ENCODE assay signal across 18 mouse cellular contexts in genomic region chr16:57062045-57062444, GRCm38 (mm10). TPM values are rescaled to one million over a fixed set of nuclear protein-coding genes. Genes with fewer than 3 reads are reported as not detected.
"Had no signal": no experiment of that assay in that cellular context is flagged by ENCODE, and none has a peak within 500 bp of the region (broad histone marks: within the 10 kb centered on the region; RNA-seq: fewer than 3 reads in every experiment).

No protein-coding gene starts in this region.

- H3K4me1 ChIP-seq: neural tube, embryonic 13.5 days; neural tube, embryonic 15.5 days; stomach, embryonic 15.5 days had no signal

- H3K27me3 ChIP-seq: neural tube, embryonic 13.5 days; neural tube, embryonic 15.5 days; stomach, embryonic 15.5 days had no signal

- H3K4me3 ChIP-seq: neural tube, embryonic 13.5 days; neural tube, embryonic 15.5 days; stomach, embryonic 15.5 days had no signal

- H3K4me2 ChIP-seq: neural tube, embryonic 13.5 days; neural tube, embryonic 15.5 days; stomach, embryonic 15.5 days had no signal

- H3K9ac ChIP-seq: neural tube, embryonic 13.5 days; neural tube, embryonic 15.5 days; stomach, embryonic 15.5 days had no signal

- H3K36me3 ChIP-seq: neural tube, embryonic 13.5 days; neural tube, embryonic 15.5 days; stomach, embryonic 15.5 days had no signal

- H3K9me3 ChIP-seq: neural tube, embryonic 13.5 days; neural tube, embryonic 15.5 days; stomach, embryonic 15.5 days had no signal

- DNase-seq: retina, postnatal 1 day; right cerebral cortex, adult 18-20 months; right cerebral cortex, postnatal 14 days; right cerebral cortex, postnatal 25 days; right cerebral cortex, postnatal 4 days; spleen, adult 18-20 months; thymus, adult 18-20 months; thymus, adult 2 months; thymus, postnatal 14 days; thymus, postnatal 25 days; thymus, postnatal 36 days; thymus, postnatal 4 days had no signal

- H3K27ac ChIP-seq: neural tube, embryonic 13.5 days; neural tube, embryonic 15.5 days; stomach, embryonic 15.5 days; stomach, postnatal 0 days had no signal

RNA-seq across cellular contexts. Expression of gene Tmem45a2, which starts 9.1 kb away (rescaled TPM):
- polyA plus RNA-seq: neural tube, embryonic 15.5 days; spleen, adult 2 months; stomach, embryonic 14.5 days had no signal
